Mouse (Mus musculus) adrenal gland (tissue): ENCODE data around the gene Snrpd2.
"Not testable (repeated sequence)": the region's sequence is repeated elsewhere in the genome, so short reads cannot be mapped to it uniquely, and the experiment has no call there.

Experiments used
- intact Hi-C: fragments of 180-260 bp; cut with DNase I; formaldehyde crosslinking; loops from one replicate; pipeline ENCODE4 v1.15.1; 2025

The Snrpd2 gene

GRCm38 (mm10) chr7:19148180-19148874, 1.2 kb upstream of the Snrpd2 start:
- intact Hi-C loops = no loop called here

DNA sequence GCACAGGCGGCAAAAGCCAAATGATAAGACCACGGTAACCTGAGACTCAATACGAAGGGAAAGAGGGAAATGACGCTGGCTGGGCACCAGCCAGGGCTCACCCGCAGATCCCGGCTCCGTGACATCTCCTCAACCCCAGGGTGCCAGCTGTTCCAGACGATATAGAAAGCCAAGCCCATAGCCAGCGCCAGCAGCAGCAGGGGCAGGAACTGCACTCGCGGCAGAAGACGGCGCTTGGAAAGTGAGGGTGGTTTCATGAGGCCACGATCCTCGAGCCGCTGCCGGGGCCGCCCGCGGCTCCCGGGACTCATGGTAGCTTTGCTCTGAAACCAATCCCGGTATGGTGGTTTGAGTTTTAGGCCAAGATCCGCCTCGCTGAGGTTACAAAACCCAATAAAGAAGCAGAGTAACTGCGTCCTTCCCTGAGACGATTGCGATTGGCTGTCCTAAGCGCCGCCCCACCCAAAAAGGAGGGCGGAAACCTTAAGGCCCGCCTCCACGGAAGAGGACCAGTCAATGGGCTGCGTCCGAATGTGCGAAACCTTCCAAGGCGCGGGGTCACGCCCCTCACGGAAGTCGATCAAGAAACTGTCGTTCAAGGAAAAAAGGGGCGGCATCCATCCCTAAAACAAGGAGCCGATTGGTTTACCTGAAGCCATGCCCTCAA, 514 bp upstream of the Snrpd2 start, which contains the start of gene Qpctl:
Gene Qpctl (minus strand): TSS at position 417 of the 667 bp plus-strand sequence.
- intact Hi-C loops = no loop called here

GRCm38 (mm10) chr7:19151121-19151520, 1.6 kb downstream of the Snrpd2 start:
- intact Hi-C loops = not testable (repeated sequence)

DNA sequence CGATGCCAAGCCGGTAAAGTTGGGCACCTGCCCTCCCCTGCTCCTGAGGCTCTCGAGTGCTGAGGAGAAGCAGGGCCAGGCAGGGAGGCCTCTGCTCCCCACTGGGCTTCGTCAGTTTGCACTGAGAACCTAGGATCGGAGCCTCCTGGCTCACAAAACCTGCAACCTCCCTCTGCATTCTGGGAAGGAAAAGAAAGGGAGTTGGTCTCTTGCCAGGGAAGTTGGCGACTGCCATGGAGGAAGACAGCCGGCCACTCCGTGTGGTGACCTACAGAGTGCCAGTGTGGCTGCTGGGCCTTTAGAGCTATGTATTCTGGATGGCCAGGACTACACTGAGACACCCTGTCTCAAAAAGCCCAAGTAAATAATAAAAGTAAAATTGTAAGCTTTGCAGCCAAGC, 5.3 kb downstream of the Snrpd2 start:
- intact Hi-C loops = no loop called here

- intact Hi-C loops = no loop called here
These were observed 6.4 kb downstream of the Snrpd2 start for GRCm38 (mm10) chr7:19155825-19156475.

DNA sequence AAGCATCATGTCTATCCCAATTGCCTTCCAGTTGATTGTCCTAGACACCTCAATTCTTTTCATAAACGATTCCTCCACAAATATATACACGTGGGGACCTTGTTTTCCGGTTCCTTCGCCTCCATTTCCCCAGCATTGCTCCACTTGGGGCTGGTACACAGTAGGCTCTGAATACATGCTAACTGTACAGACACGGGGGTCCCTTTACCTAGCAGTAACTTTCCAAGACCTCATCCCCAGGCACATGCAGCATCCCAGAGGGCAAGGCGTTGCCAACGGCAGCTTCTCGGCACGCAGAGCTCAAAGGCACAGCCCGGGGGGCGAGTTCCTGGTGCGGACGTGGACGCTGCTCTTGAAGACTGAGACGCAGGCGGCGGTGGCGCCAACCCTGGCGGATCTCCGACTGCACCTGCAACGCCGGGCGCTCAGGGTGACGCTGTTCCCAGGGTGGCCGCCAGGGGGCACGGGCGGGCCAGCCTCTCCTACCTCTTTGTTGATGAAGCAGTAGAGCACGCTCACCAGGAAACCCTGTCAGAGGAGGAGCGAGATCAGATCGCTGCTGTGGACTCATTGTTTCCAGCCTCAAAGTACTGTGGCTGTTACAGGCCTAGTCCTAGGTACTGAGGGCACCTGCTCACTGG, 7.8 kb downstream of the Snrpd2 start:
- intact Hi-C loops = no loop called here

DNA sequence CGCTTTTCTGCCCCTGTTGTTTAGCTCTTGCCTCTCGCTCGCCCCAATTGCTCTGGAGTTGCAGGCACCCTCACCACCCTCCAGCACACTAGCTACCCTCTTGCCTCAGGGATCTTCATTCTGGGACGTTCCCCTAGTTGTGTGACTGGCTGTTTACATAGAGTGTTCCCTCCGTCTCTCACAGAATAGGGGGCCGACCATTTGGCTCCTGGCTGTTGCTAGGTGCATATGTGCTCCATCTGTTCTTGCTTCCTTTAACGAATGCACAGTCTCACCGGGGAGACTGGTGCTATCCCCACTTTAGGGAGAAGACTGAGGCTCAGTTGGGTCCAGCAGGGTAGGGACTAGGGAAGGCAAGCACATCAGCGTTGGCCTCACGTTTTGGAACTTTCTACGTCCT, 9.1 kb downstream of the Snrpd2 start:
- intact Hi-C loops = loop anchor here (1.0 kb wide), 1 partner anchor 15 kb away; no protein-coding TSS in a partner anchor

GRCm38 (mm10) chr7:19159411-19159810, 9.9 kb downstream of the Snrpd2 start:
- intact Hi-C loops = no loop called here

GRCm38 (mm10) chr7:19160115-19160514, 10.6 kb downstream of the Snrpd2 start:
- intact Hi-C loops = no loop called here

GRCm38 (mm10) chr7:19162928-19163327, 13.4 kb downstream of the Snrpd2 start:
- intact Hi-C loops = no loop called here

DNA sequence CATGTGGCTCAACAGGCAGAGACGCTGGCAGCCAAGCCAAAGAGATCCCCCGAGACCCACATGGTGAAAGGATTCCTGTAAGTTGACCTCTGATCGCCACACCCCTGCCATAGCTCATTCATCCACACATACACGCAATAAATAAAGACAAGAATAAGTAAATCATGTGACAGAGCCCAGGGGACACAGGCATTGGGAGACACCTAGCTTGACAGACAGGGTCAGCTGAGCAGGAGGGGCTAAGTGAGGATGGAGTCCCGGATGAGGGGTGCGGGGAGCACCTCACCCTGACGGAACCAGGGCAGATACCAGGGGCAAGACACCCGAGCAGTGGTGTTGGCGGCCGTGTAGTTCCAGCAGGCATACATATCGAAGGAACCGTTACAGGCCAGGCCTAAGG, 14.2 kb downstream of the Snrpd2 start:
- intact Hi-C loops = no loop called here

GRCm38 (mm10) chr7:19164189-19164588, 14.7 kb downstream of the Snrpd2 start:
- intact Hi-C loops = no loop called here

DNA sequence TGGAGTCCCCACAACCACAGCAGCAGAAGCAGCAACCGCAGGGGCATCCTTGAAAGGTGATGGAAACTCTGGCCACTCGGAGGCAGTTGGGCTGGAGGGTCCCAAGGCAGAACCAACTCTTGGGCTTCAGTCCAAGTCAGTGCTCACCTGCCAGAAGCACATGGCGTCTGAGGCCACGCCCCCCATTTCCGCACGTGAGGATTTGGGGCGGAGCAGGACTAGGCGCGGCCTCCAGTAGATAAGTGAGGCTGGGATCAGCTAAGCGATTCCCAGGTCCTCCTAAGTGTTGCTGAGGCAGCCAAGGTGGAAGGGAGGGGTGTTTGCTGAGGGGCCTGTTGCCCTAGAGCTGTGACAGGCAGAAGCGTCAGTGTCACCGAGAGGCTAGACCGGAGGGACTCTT, 15.5 kb downstream of the Snrpd2 start:
- intact Hi-C loops = no loop called here

DNA sequence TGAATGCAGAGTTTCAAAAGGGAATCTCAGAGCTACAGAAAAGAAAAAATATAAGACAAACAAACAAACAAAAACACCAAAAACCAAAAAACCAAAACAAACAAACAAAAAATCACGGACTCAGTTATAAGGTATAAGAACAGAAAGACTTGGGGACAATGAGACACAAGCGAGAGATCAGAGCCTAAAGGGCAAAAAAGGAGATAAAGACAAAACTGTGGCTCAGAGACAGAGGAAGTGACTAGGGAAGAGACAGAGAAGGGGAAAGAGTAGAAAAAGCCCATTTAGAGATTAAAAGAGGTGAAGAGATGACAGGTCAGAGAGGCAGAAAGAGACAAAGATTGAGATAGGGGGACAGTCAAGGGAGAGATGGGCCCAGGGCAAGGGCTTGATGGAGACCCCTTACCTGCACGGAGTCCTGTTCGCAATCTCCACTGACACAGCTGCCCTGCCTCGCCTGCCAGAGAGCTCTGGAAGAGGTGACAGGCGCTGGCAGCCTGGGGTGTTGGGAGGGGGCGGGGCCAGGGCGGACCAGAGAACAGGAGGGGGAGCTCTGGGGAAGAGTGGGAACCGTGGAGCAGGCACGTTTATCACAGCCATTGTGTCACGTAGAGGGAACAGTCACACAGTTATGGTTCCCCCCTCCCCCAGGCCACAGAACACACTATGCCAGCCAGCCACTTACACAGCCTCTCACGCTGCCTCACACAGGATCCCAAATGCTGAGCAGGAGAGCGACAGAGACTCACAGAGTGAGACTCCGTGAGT, 16.3 kb downstream of the Snrpd2 start, which contains the start of gene Gipr:
Gene Gipr (minus strand): TSS at position 472 of the 768 bp plus-strand sequence.
- intact Hi-C loops = no loop called here

DNA sequence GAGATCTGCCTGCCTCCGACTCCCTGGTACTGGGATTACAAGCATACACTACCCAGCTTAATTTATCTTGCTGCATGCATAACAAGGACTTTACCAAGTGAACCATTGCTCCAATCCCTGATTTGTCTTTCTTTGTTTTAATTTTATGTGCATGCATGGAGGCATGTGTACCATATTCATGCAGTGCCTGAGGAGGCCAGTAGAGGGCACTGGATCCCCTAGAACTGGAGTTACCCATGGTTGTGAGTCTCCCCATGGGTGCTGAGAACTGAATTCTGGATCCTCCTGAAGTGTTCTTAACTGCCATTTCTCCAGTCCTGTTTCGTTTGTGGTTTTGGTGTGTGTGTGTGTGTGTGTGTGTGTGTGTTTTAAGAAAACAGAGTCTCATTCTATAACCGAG, 17.5 kb downstream of the Snrpd2 start:
- intact Hi-C loops = no loop called here

- intact Hi-C loops = no loop called here
These were observed 20.0 kb downstream of the Snrpd2 start for GRCm38 (mm10) chr7:19169506-19169905.

- intact Hi-C loops = no loop called here
These were observed 20.6 kb downstream of the Snrpd2 start for GRCm38 (mm10) chr7:19170142-19170541.

DNA sequence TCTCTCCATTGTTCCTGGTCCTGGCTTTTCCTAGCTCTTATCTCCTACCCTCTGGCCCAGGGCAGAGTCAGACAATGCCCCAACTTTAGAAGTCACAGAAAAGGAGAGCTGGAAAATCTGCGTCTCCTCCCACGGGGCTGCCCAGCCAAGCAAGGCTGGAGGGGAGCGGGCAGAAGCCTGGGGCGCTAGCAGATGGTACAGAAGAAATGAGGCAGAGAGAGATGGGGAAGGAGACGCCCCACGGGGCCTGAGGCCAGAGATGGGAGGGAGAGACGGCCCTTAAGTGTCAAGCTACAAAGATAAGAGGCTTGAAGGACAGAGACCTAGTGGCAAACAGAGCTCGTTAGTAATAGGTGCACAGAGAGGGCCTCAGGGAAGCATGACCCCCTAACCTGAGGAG, 22.3 kb downstream of the Snrpd2 start:
- intact Hi-C loops = no loop called here

DNA sequence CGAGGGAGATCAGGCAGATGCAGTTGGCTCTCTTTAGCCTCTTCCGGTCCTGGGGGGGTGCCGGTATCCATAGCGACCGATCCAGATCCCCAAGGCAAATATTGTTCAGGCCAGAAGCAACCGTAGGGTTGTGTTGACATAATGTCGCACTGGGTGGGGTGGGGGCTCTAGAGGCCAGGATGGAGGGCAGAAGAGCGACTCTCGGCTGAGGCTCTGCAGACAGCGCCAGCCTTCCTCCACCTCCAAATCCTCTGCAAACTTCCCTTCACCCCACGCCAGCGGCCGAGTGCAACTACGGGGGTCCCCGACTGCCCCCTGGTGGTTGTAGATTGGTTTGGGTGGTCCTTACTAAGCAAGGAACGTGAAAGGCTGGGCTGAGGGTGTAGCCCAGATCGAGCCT, 23.4 kb downstream of the Snrpd2 start:
- intact Hi-C loops = loop anchor here (1.0 kb wide), 1 partner anchor 15 kb away; no protein-coding TSS in a partner anchor

DNA sequence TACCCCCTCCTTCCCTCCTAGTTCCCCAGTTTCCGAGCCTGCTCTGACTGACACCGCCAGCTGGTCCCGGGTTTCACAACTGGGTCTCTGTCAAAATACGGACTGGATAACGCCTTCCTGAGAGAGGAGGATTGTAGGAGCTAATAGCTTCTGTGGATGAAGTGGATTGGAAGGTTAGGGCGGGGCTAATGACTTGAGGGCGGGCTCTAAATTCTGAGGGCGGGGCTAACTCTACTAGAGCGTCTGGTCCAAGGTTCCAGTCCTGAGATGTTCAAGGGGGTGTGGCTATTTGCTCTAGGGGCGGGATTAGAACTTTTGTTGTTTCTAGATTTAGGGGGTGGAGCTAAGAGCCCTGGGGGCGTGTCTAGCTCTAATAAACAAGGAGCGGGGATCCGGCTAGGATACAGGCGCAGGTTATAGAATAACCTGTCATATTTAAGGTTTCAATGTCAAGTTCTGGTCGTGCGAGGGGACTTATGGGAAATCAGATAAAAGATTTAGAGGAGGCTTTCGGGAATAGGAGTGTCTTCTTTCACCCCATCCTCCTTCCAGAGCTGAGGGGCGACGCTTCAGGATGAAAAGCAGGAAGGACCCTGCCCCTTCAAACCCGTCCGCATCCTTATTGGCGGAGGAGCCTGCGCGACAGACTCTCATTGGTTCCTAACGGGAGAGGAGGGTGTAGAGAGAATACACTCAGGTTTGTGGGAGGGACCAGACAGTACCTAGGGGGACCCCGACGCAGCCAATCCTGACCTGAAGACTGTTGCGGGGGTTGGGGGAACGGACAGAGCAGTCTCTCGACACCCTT, 26.4 kb downstream of the Snrpd2 start, which contains the start of gene Eml2:
Gene Eml2 (plus strand): TSS at position 714 of the 808 bp plus-strand sequence.
- intact Hi-C loops = loop anchor here (5.0 kb wide), 1 partner anchor 36 kb away; the partner anchor contains the start of gene Gpr4
